Mouse (Mus musculus) bone marrow macrophage, adult 2 months (primary cell): ENCODE measurements at regions not wholly inside any gene's neighbourhood (a gene's known extent, or its start where the extent isn't known, plus 50 kb on each side); places are given as distances from the start of the nearest gene placed in this dataset.

Experiments
- CTCF ChIP-seq: IDR thresholded peaks from 2 replicates; pipeline ENCODE4 v1.5.1; 2012; ENCODE audit warnings: low read depth, mild to moderate bottlenecking, low read length, moderate library complexity
- POLR2A ChIP-seq: IDR thresholded peaks from 2 replicates; pipeline ENCODE4 v1.6.1; 2012; ENCODE audit warnings: mild to moderate bottlenecking, low read depth, low read length, borderline replicate concordance

DNA sequence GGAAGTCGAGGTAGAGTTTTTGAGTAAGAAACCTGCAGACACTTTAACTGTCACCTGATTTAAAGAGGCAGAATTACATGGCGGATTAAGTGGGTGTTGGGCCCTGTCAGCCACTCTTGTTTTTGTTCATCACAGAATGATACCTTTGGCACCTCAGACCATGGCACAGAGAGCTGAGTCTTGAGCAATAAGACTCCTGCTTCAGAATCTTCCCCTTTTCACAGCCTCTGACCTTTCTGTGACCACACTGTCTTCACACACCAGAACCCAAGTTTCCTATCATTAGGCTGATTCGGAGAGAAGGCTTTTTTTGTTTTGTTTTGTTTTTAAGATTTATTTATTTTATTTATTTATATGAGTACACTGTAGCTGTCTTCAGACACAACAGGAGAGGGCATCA is 192.8 kb downstream of the Gm10260 start:
- TF ChIP-seq POLR2A (no peak), CTCF (no peak)
